Mouse (Mus musculus): ENCODE measurements around the gene Cep131.

GRCm38 (mm10) chr11:120103431-120103997, 16.9 kb upstream of the Cep131 start:
- TF ChIP-seq GATA1 (IDR thresholded peaks at IDR 0.05; ENCODE audit: borderline replicate concordance, low read length) (no peak), FLI1 (IDR thresholded peaks at IDR 0.05; ENCODE audit: low read length) (no peak)

Measured in megakaryocyte, embryonic 14.5 days (primary cell).